Mouse (Mus musculus): ENCODE results near the gene Acan. TPM values are rescaled to one million over a fixed set of nuclear protein-coding genes. Genes with fewer than 3 reads are reported as not detected.

The Acan gene
- 0.04 and 0.09 TPM in 2 replicates for polyA plus RNA-seq (2014; fragmentation: Nextera tagmentation; extraction: Ambion mirVana)

DNA sequence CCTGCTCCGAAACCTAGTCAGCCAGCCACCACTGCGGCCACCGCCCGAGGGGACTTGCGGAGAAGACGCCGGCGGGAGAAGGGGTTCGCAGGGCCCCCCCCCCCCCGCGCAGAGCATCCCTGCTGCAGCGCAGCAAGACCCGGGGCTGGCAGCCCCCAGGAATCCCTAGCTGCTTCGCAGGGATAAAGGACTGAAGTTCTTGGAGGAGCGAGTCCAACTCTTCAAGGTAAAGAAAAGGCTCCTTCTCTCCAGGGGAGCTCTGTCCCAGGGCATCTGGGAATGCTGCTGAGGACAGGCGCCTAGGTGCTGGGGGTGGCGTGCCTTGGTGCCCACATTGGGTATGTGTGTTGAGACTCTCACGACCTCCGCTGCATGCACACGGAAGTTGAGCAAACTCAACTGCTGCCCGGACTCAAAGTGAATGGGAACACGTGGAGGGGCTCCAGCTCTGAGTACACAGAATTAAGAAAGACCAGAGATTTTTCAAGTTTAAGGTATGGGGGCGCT, at the start of gene Acan:
TSS of gene Acan (plus strand) at position 101 of the 507 bp plus-strand sequence.
- WGBS = under 1% methylated on average over 23 of the region's 23 CpGs
- H3K27me3 ChIP-seq (replicated peaks; ENCODE audit: control insufficient read depth, insufficient read depth, low read length) = peaks cover 45% of the 10 kb centered on the region
- peak; percentile 9 for DNase-seq (ENCODE audit: low spot score)

DNA sequence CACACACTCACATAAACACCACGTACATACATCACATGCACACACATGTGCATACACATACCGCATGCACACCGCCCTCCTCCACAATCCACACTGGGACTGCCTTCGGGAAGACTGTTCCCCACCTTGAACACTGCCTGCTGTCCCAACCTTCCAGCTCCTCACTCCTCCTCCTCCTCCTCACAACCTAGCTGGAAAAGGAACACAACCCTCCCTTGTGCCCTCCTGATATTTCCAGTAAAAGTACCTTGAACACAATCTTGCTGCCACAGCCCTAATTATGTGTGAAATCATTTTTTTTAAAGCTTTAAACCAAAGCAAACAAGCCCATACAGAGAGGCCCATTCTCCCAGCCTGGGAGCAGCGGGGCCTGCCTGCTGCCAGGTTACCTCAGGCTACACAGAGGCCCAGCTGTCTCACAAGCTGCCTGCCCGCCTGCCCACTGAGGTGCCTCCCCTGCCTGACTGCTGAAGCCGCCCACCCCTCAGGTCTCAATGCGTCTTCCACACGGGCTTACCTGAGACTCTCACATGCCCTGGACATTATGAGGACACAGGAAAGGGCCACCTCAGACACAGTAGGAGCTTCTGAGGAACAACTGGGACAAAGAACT, 31.9 kb upstream of the Acan start:
- 78% methylated on average over 9 of the region's 9 CpGs for WGBS
- Histone ChIP-seq H3K4me1 (ENCODE audit: control insufficient read depth, insufficient read depth, low read length) (no peaks in the 10 kb centered on the region), H3K4me3 (ENCODE audit: low read depth, low read length) (no peak overlapping the region), H3K4me2 (ENCODE audit: low read length) (no peak overlapping the region), H3K27ac (ENCODE audit: low read depth, low read length) (no peak overlapping the region), H3K27me3 (replicated peaks; ENCODE audit: control insufficient read depth, insufficient read depth, low read length) (no peaks in the 10 kb centered on the region), H3K36me3 (ENCODE audit: control insufficient read depth, insufficient read depth, low read length) (no peaks in the 10 kb centered on the region), H3K9me3 (replicated peaks; ENCODE audit: control insufficient read depth, low read length) (no peaks in the 10 kb centered on the region), H3K9ac (ENCODE audit: low read length) (no peak overlapping the region)
- DNase-seq (ENCODE audit: low spot score) = peak; percentile 11
- no peak; the same call in 1 of the 2 replicates for ATAC-seq

More for the DNA sequence above, at the start of gene Acan:
- H3K36me3 ChIP-seq (ENCODE audit: control insufficient read depth, insufficient read depth, low read length) = no peaks in the 10 kb centered on the region
- peak; percentile 26; the same call in 1 of the 2 replicates for ATAC-seq
- peak within 1 kb of the TSS; percentile 95 for H3K4me2 ChIP-seq (ENCODE audit: low read length)
- peak within 1 kb of the TSS; percentile 53 for H3K9ac ChIP-seq (ENCODE audit: low read length)
- no peak within 1 kb of the TSS for H3K27ac ChIP-seq (ENCODE audit: low read depth, low read length)
- peaks cover 4% of the 10 kb centered on the region; the same call in 1 of the 2 replicates for H3K4me1 ChIP-seq (ENCODE audit: control insufficient read depth, insufficient read depth, low read length)
- peak within 1 kb of the TSS; percentile 44 for H3K4me3 ChIP-seq (ENCODE audit: low read depth, low read length)
- no peaks in the 10 kb centered on the region for H3K9me3 ChIP-seq (replicated peaks; ENCODE audit: control insufficient read depth, low read length)

DNA sequence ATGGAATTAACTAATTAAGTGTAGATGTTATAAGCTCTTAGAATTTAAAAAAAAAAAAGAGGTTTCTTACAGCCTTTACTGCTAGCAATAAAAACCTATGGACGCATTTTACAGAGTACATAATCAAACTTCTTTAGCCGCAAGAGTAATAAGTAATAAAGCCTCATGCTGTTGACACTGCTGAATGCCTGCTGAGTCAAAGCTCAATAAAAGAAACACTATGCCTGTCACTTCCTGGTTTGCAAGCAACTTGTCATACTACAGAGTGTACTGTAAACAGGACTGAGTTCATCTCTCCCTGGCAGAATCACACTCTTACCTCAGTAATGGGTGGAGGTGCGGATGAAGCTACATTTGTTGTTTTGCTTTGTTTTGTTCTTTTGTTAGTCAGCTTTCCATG, 24.1 kb upstream of the Acan start:
- Histone ChIP-seq H3K27me3 (replicated peaks; ENCODE audit: control insufficient read depth, insufficient read depth, low read length) (no peaks in the 10 kb centered on the region), H3K27ac (ENCODE audit: low read depth, low read length) (no peak overlapping the region), H3K9ac (ENCODE audit: low read length) (no peak overlapping the region), H3K4me2 (ENCODE audit: low read length) (no peak overlapping the region), H3K36me3 (ENCODE audit: control insufficient read depth, insufficient read depth, low read length) (no peaks in the 10 kb centered on the region), H3K4me1 (ENCODE audit: control insufficient read depth, insufficient read depth, low read length) (no peaks in the 10 kb centered on the region), H3K4me3 (ENCODE audit: low read depth, low read length) (no peak overlapping the region), H3K9me3 (replicated peaks; ENCODE audit: control insufficient read depth, low read length) (no peaks in the 10 kb centered on the region)
- DNase-seq (ENCODE audit: low spot score) = no peak
- 94% methylated on average over 3 of the region's 3 CpGs for WGBS
- ATAC-seq = no peak

DNA sequence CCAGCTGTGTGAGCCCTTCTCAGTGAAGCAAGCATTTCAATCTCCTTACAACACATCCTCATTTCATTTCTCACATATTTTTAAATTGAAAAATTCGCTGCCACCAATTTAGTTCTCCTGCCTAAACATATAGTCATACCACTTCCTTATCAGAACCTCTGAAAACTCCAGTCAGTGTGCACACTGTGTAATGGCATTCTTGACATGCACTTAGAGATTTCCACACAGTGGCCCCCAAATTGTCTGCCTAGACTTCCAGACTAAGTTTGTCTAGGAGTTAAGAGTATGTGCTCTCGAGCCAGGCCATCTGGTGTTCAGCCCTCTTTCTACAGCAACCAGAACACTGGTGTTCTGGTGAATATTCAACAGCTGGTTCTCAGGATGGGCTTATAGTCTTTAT, 19.5 kb upstream of the Acan start:
- no peak overlapping the region for H3K4me3 ChIP-seq (ENCODE audit: low read depth, low read length)
- DNase-seq (ENCODE audit: low spot score) (no peak), ATAC-seq (no peak)
- H3K27ac ChIP-seq (ENCODE audit: low read depth, low read length) = no peak overlapping the region
- WGBS = 79% methylated on average over 2 of the region's 2 CpGs
- no peak overlapping the region for H3K4me2 ChIP-seq (ENCODE audit: low read length)
- no peak overlapping the region for H3K9ac ChIP-seq (ENCODE audit: low read length)
- no peaks in the 10 kb centered on the region for H3K36me3 ChIP-seq (ENCODE audit: control insufficient read depth, insufficient read depth, low read length)
- H3K4me1 ChIP-seq (ENCODE audit: control insufficient read depth, insufficient read depth, low read length) = no peaks in the 10 kb centered on the region
- no peaks in the 10 kb centered on the region for H3K9me3 ChIP-seq (replicated peaks; ENCODE audit: control insufficient read depth, low read length)
- H3K27me3 ChIP-seq (replicated peaks; ENCODE audit: control insufficient read depth, insufficient read depth, low read length) = no peaks in the 10 kb centered on the region

DNA sequence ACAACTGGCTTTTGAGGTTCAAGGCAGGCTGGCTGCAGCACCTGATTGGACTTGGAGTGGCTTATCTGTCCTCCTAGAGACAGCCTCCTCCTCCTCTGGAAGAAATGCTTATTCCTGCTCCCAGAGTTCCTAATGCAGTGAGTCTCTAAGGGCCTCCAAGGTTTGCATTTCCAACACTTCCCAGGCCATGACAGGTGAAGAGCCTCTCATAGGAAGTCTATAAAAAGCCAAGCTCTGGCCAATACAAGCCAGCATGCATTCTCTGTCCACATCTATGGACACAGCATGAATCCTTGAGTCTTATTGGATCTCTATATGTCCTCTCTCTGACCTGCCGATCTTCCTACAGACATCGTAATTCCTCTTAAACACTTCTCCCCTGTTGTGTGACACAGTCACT, 18.8 kb upstream of the Acan start:
- 96% methylated on average over 2 of the region's 2 CpGs for WGBS
- ATAC-seq = no peak
- Histone ChIP-seq H3K9ac (ENCODE audit: low read length) (no peak overlapping the region), H3K27me3 (replicated peaks; ENCODE audit: control insufficient read depth, insufficient read depth, low read length) (no peaks in the 10 kb centered on the region), H3K9me3 (replicated peaks; ENCODE audit: control insufficient read depth, low read length) (no peaks in the 10 kb centered on the region), H3K4me3 (ENCODE audit: low read depth, low read length) (no peak overlapping the region), H3K27ac (ENCODE audit: low read depth, low read length) (no peak overlapping the region), H3K4me1 (ENCODE audit: control insufficient read depth, insufficient read depth, low read length) (no peaks in the 10 kb centered on the region), H3K4me2 (ENCODE audit: low read length) (no peak overlapping the region), H3K36me3 (ENCODE audit: control insufficient read depth, insufficient read depth, low read length) (no peaks in the 10 kb centered on the region)
- DNase-seq (ENCODE audit: low spot score) = no peak

DNA sequence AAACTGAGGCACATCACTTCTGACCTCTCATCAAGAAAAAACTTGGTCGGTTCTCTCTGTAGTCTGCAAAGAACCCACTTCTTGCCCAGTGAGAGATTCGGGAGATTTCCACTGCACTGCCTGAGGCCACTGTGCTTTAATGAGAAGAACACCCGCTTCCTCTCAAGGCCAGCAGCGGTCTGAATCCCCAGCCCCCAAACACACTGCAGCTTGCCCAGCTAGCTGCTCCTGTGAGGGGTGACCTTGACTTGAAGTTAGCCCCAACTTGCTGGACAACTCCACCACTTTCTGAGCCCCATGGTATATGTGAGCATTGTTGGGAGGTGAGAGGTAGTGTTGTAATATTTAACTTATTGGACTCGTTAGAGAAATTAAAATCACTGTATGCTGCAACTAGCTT, 1.2 kb upstream of the Acan start:
- Histone ChIP-seq H3K4me1 (ENCODE audit: control insufficient read depth, insufficient read depth, low read length) (peaks cover 4% of the 10 kb centered on the region; the same call in 1 of the 2 replicates), H3K27me3 (replicated peaks; ENCODE audit: control insufficient read depth, insufficient read depth, low read length) (peaks cover 45% of the 10 kb centered on the region), H3K36me3 (ENCODE audit: control insufficient read depth, insufficient read depth, low read length) (no peaks in the 10 kb centered on the region), H3K4me3 (ENCODE audit: low read depth, low read length) (peak overlapping the region; percentile 44), H3K4me2 (ENCODE audit: low read length) (0 out of 2 replicates have a peak overlapping the region, but pooled peaks have one; percentile 95), H3K9ac (ENCODE audit: low read length) (no peak overlapping the region), H3K9me3 (replicated peaks; ENCODE audit: control insufficient read depth, low read length) (no peaks in the 10 kb centered on the region), H3K27ac (ENCODE audit: low read depth, low read length) (no peak overlapping the region)
- 27% methylated on average over 5 of the region's 5 CpGs for WGBS
- ATAC-seq (no peak), DNase-seq (ENCODE audit: low spot score) (no peak)

DNA sequence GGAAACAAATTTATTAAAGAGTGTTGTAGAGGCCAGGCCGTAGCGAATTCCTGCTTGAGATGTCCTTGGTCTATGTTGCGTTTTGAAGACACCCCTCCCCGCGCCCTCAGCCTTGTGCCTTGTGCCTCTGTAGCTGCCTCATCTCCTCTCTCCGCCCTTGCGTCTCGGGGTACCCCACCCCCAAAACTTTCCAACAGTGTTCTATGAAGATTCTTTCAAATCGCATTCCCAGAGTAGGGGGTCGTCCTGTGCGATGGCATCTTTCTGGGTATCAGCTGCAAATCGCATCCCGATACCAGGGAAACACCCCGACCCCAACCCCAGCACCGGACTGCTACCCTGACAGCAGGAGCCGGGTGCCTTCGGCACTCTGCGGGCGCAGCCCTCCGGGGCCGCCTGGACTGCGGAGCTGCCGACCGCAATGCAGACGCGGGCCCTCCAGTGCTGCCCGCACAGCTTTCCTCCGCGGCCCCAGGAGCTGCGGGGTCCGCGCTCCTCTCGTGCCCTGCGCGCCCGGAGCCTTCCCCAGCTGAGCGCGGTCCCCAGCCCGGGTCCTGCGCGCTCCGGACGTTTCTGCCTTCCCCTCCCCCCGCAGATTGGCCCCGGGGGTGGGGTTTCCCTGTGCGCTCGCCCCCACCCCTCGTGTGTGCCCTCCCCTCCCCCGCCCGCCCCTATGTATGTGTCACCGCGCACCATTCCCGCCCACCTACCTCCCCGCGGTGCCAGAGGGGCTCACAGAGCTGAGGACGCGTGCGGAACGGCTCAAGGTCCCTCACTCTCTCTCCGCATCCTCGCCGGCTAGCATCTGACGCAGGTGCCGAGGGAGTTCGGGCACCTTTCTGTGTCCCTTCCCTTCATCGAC, 531 bp upstream of the Acan start:
- H3K4me2 ChIP-seq (ENCODE audit: low read length) = peak overlapping the region; percentile 95
- no peak overlapping the region for H3K27ac ChIP-seq (ENCODE audit: low read depth, low read length)
- peak overlapping the region; percentile 53 for H3K9ac ChIP-seq (ENCODE audit: low read length)
- H3K4me3 ChIP-seq (ENCODE audit: low read depth, low read length) = peak overlapping the region; percentile 44
- H3K9me3 ChIP-seq (replicated peaks; ENCODE audit: control insufficient read depth, low read length) = no peaks in the 10 kb centered on the region
- no peaks in the 10 kb centered on the region for H3K36me3 ChIP-seq (ENCODE audit: control insufficient read depth, insufficient read depth, low read length)
- peak; percentile 42 for DNase-seq (ENCODE audit: low spot score)
- peaks cover 4% of the 10 kb centered on the region; the same call in 1 of the 2 replicates for H3K4me1 ChIP-seq (ENCODE audit: control insufficient read depth, insufficient read depth, low read length)
- ATAC-seq = peak; percentile 71
- 1% methylated on average over 51 of the region's 66 CpGs for WGBS
- H3K27me3 ChIP-seq (replicated peaks; ENCODE audit: control insufficient read depth, insufficient read depth, low read length) = peaks cover 45% of the 10 kb centered on the region

DNA sequence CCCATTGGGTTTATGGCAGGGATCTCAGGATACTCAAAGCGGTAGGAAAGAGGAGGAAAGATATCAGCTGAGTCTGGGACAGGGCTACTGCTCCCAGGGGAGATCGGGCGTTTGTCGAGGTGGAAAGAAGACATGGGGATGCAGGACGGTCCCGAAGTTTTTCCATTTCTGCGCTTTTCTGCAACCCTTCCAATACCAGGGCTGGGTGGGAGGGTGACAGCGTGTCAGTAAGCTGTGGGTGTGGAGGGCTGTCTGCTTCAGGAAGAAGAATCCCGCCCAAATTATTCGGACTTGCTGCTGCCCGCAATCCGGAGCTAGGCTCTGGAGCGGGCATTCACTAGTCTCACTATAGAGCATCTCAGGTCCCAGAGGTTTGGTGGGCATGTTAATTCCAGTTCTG, 828 bp downstream of the Acan start:
- WGBS = 9% methylated on average over 13 of the region's 13 CpGs
- Histone ChIP-seq H3K4me1 (ENCODE audit: control insufficient read depth, insufficient read depth, low read length) (peaks cover 4% of the 10 kb centered on the region; the same call in 1 of the 2 replicates), H3K4me3 (ENCODE audit: low read depth, low read length) (no peak overlapping the region), H3K36me3 (ENCODE audit: control insufficient read depth, insufficient read depth, low read length) (no peaks in the 10 kb centered on the region), H3K9me3 (replicated peaks; ENCODE audit: control insufficient read depth, low read length) (no peaks in the 10 kb centered on the region), H3K9ac (ENCODE audit: low read length) (no peak overlapping the region), H3K27ac (ENCODE audit: low read depth, low read length) (no peak overlapping the region), H3K4me2 (ENCODE audit: low read length) (no peak overlapping the region), H3K27me3 (replicated peaks; ENCODE audit: control insufficient read depth, insufficient read depth, low read length) (peaks cover 45% of the 10 kb centered on the region)
- ATAC-seq (no peak), DNase-seq (ENCODE audit: low spot score) (no peak)
